Mouse (Mus musculus) right cerebral cortex, adult 2 months (tissue): ENCODE data around the gene Hist1h2bf.
"Not testable (repeated sequence)": the region's sequence is repeated elsewhere in the genome, so short reads cannot be mapped to it uniquely, and the experiment has no call there.

Experiments used
- DNase-seq, 2 experiments: peaks; one replicate each; pipeline ENCODE4 v3.0.0; 2021 to 2022; ENCODE audit warnings: low spot score in 2 of 2

Gene Hist1h2bf

GRCm38 (mm10) chr13:23586940-23587225 is 12.9 kb upstream of the Hist1h2bf start:
- no peak for DNase-seq

- no peak for DNase-seq
Measured at GRCm38 (mm10) chr13:23586099-23586939, 12.3 kb upstream of the Hist1h2bf start.

GRCm38 (mm10) chr13:23585442-23586098 is 11.6 kb upstream of the Hist1h2bf start:
- peak; percentile 76 to 77 for DNase-seq

GRCm38 (mm10) chr13:23585029-23585441 is 11.0 kb upstream of the Hist1h2bf start:
- peak; percentile 77 to 82 for DNase-seq

- no peak for DNase-seq
Measured at GRCm38 (mm10) chr13:23584331-23584730, 10.3 kb upstream of the Hist1h2bf start.

- no peak for DNase-seq
Measured at GRCm38 (mm10) chr13:23583387-23584068, 9.5 kb upstream of the Hist1h2bf start.

GRCm38 (mm10) chr13:23582219-23583056 is 8.4 kb upstream of the Hist1h2bf start:
- no peak for DNase-seq

- peak; percentile 99 for DNase-seq
Measured at GRCm38 (mm10) chr13:23581408-23582218, 7.6 kb upstream of the Hist1h2bf start, which contains the start of gene Hist1h4d. Gene Hist1h4d (plus strand): TSS chr13:23581598.

- no peak for DNase-seq
Measured at GRCm38 (mm10) chr13:23577835-23578234, 3.8 kb upstream of the Hist1h2bf start.

GRCm38 (mm10) chr13:23576906-23577639 is 3.1 kb upstream of the Hist1h2bf start:
- no peak for DNase-seq

GRCm38 (mm10) chr13:23576351-23576881 is 2.4 kb upstream of the Hist1h2bf start:
- no peak for DNase-seq

GRCm38 (mm10) chr13:23575864-23576313 is 1.9 kb upstream of the Hist1h2bf start:
- peak; percentile 18 to 33 for DNase-seq

- peak; percentile 70 to 72 for DNase-seq
Measured at GRCm38 (mm10) chr13:23575271-23575851, 1.4 kb upstream of the Hist1h2bf start, which contains the start of gene Hist1h3d. Gene Hist1h3d (plus strand): TSS chr13:23575763.

- not testable (repeated sequence) for DNase-seq
Measured at GRCm38 (mm10) chr13:23574546-23575170, 662 bp upstream of the Hist1h2bf start.

GRCm38 (mm10) chr13:23573034-23573897 is 730 bp downstream of the Hist1h2bf start:
- DNase-seq, result not testable (repeated sequence)

GRCm38 (mm10) chr13:23572218-23573033 is 1.6 kb downstream of the Hist1h2bf start:
- no peak for DNase-seq
